Mouse (Mus musculus): ENCODE measurements around the gene Lama1.
A peak's percentile ranks its signal among the peaks of the same experiment; 100 is the strongest.

Lama1 gene

DNA sequence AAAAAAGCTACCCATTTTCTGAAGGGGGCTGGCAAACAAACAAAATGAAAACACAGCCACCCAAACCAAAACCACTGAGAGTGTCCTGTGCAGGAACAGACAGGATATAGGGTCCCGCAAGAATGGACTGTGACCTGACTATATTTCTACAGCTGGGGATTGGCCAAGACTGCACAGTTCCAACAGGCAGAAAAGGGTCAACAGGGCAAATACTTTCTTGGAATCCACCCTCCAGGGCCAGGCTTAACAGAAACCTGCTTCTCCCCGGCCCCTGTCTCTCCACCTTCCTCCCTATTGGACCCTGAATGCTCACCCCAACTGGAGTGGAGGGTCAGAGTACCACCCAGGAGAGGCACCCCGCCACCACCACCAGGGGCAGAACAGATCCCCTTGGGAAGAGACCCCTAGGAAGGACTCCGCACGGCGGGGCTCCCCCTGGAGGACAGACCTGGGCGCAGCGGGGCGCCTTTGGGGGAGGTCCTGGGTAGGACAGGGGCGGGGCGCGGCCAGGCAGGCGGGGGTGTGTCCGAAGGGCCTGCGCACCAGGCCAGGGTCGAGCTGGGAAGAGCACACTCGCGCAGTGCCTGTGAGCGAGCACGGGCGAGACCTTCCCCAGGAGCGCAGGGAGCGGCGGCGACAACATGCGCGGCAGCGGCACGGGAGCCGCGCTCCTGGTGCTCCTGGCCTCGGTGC, at the start of gene Lama1:
TSS of gene Lama1 (plus strand) at position 566 of the 693 bp plus-strand sequence.
- DNase-seq (ENCODE audit: low read depth) = no peak

DNA sequence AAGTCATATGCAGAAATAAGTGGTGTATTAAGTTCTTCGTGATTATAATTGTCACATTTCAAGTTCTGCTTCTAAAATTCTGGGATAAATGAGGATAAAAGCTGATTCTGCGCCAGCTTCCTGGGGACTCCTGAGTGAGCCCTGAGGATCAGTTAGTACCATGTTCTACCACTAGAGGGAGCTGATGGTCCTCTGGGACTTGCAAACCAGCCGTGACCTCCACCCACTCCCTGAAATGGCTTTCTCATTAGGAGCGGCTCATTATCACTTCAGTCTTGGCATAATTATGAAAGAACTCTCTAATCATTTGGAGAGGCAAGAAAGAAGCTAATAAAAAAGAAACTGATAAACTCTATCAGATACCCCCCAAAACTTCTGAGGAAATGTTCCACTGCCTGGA, 45.6 kb upstream of the Lama1 start:
- peak; percentile 34 for DNase-seq (ENCODE audit: low read depth)

DNA sequence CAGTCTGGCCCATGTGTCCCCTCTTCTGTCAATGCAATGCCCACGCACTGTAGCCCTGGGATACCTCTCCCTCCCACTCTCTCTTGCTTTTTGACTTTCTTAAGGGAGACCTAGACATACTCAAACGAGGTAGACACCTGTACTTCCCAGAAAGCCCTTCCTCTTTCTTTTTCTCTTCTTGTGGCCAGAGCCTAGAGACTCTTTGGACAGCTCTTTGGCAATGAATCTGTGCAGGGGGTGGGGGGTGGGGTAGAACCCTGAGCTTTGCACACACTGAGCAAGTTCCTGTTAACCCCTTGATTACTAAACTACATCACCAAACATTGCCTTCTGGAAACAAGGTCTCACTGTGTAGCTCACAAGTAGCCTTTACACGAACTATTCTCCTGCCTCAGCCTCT, 32.8 kb upstream of the Lama1 start:
- no peak for DNase-seq (ENCODE audit: low read depth)

DNA sequence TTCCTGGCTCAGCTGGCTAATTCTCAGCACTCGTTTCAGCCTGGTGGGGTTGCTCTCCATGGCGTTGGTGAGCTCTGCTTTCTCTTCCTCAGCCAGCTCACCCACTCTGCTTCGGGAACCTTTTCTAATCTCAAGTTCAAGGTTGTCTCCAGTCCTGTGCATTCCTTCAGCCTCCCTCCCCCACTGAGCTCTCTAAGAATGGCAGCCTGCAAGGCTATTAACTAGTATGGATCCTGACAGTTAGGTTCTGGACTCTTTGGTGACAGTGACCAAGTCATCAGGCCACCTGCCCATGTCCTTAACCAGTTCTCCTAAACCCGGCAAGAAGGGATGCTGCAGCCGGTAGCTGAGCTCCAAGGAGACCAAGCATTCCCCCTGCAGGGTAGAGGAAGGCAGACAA, 30.1 kb upstream of the Lama1 start:
- DNase-seq (ENCODE audit: low read depth) = no peak

DNA sequence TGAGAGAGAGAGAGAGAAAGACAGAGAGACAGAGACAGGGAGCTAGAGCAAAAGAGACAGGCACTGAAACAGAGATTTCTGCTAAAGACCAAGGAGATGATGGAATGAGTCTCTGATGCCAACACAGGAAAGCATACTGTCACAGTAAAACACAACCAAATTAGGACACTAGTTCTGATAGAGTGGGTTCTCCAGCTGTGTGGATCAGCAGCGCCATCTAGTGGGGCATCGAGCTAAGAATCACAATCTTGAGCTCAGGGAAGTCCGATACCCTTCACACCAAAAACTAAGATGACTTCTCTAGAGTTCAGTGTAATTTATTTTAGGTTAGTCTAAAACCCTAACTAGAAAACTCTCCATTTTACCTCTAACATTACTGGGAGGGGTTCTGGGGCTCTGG, 29.1 kb upstream of the Lama1 start:
- DNase-seq (ENCODE audit: low read depth) = peak; percentile 44

DNA sequence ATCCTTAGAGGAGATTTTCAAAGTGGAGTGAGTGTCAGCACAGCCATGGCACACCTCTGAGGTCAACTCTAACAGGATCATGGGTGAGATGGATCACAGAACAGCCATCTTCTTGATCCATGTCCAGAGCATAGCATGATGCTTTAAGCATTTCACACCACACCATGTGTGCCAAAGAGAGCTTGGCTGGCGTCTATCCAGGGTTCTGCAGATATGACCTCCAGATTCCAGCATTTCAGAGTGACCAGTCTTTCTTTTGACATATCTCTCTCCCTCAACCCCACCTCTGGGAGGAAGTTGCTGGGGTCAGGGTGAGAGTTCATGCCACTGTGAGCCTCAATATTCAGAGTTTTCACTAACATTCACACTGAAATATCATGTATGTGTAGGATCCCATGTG, 18.5 kb upstream of the Lama1 start:
- DNase-seq (ENCODE audit: low read depth) = no peak

DNA sequence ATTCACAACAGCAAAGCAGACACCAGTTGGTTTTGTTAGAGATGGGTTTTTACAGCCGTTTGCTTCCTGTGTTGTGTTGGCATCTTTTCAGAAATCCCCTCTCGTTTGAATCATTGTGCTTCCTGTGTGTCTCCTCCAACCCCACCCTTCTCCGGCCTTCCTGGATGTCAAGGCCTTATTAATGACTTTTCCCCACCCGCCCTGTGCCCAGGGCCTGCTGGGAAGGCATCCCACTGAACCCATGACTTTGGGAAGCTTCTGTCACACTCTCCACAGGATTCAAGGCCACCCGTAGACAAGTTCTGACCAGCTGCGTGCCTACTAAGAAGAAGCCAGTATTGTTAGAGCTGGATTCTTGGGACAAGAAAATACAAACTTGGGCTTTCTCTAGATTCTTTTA, 16.0 kb upstream of the Lama1 start:
- no peak for DNase-seq (ENCODE audit: low read depth)

DNA sequence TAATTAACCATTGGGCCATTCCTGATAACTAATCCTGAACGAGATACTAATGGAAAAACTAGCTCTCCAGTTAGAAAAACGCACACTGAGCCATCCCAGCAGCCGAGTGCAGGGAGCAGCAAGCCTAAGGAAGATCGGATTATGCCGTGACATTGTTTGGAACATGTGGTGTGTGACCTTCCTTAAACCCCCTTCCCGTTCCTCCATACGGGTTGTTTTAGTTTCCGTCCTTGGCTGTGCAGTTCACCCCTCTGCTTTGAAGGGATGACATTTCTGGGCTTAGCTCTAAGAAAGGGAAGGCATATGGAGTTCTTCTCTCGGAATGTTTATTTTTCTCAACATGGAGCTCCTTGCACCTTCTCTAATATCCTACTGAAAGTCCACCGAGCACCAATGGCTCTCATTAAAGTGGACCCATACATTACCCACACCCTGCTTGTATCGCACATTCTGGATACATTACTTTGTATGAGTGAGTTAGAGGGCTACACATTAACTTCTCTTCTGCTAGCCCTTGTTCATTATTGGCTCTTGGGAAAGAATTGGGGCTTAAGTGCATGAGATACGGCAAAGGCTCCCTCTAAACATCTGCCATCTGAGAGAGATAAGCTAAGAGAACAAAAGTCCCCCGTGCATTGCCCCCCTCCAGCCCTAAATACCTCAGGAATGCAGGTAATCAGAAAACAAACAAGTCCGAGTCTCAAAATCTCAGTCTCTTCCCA, 11.9 kb upstream of the Lama1 start:
- DNase-seq (ENCODE audit: low read depth) = no peak

DNA sequence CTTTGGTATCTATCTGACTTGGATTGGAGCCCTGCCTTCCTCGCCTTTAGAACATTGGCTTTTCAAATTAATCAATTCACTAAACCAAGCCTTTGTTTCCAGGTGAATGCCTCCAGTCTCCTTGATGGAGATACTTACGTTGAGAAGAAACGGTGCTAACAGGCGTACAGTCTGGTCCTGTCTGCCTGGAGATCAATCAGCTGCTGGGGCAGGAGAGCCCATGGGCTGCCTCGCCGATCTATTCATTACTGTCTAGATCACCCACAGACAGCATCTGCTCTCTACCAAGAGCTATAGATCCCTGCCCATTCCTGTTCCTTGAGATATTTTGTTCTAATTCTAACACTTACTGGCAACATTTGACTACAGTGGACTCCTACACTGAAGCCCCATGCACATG, 9.6 kb upstream of the Lama1 start:
- no peak for DNase-seq (ENCODE audit: low read depth)

DNA sequence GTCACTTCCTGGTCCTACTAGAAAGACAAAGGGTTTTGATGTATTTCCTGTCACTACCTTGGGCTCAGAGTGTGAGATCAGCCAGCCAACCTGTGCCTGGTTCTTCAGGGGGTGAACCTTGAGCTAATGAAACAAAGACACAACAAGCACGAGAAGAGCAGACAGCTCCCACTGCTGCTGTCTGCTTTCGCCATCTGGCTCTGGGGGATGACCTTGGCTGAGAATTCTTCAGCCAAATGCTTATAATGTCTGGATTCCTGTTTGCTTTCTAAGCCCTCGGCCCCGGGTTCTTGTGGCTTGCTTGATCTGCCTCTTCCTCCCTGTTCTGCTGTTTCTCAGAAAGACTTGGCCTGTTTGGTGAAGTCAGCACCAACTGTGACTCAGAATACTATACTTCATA, 6.4 kb upstream of the Lama1 start:
- no peak for DNase-seq (ENCODE audit: low read depth)

DNA sequence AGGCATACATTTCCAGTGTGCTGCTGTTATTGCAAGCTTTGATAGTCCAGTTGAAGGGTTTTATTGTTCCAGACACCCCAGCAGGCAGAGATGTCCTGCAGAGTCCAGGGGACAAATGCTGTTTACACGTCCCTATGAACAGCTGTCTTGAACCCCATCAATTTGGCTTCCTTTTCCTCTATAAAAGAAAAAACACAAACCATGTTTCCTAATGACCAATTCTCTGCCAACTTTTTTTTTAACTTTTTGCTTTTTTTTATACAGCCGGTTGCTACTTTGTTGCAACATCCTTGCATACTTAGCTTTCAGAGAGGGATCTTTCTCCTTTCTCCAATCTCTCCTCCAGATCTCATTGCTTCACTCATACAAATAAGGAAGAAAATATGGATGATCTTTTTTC, 4.4 kb upstream of the Lama1 start:
- no peak for DNase-seq (ENCODE audit: low read depth)

DNA sequence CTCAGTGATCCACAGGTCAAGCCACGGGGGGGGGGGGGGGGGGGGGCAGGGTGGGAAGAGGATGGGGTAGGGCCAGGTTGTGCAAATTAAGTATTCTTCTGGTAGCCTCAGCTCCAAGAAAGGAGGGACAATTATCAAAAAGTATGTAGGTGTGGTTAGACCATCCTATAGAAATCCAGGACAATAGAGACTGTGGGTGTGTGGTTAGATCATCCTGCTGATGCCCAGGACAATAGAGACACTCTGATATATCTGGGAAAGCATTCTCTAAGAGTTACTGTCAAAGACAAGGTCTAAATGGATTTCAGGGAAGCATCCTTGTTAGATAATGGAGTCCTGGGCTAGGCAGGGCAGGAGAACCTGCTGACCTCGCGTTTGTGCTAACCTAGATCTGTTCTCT, 3.2 kb upstream of the Lama1 start:
- no peak for DNase-seq (ENCODE audit: low read depth)

DNA sequence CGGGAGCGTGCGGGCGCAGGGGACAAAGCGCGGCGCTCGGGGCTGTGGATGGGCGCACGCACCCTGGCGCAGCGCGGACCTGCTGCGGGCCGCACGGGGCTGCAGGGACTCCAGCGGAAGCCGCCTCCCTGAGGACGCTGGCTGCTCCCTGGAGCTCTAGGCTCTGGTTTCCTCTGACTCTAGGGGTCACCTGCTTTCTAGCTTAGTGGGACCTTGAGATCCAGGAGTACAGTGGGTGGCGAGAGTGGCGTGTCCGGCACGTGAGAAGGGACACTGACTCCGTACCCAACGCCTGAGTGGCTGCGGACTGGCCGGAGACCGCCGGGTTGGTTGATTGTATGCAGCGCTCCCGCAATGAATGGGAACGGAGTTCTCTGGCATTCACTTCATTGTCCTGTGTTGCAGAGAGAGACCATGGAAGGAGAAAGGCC, 417 bp downstream of the Lama1 start:
- DNase-seq (ENCODE audit: low read depth) = no peak

DNA sequence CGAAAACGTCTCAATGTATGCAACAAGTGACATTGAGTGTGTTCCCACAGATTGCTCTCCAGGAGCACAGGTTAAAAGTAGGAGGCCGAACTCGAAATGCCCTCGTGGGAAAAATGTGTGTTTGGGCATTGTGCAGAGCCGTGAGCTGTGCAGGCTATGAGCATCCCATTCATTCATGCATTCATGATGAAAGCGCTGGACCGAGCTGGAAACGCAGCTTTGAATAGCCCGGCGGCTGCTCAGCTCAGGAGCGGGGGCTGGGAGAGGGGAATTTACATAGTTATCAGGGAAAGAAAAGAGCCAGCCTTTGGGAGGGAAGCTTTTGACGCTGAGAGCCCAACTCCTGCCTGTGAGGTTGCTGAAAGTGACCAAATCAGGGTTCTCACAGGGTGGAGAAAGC, 1.2 kb downstream of the Lama1 start:
- DNase-seq (ENCODE audit: low read depth) = no peak

DNA sequence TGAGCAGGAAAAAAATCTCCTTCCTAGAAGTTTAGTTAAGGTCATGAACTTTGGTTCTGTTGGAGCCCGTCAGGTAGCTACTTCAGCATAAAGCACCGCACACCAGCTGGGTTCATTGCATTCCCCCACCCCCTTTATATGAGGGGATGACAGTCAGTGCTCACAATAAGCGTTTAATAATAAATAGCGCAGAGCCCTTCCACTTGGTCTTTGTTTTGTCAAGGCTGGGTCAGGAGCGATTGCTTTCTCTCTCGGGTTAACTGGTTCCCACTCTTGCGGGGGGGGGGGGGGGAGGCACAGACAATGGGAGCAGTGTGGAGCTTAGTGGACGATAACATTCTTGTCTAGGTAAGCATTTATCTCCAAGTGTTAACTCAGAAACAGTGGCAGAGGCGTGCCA, 4.7 kb downstream of the Lama1 start:
- DNase-seq (ENCODE audit: low read depth) = no peak

DNA sequence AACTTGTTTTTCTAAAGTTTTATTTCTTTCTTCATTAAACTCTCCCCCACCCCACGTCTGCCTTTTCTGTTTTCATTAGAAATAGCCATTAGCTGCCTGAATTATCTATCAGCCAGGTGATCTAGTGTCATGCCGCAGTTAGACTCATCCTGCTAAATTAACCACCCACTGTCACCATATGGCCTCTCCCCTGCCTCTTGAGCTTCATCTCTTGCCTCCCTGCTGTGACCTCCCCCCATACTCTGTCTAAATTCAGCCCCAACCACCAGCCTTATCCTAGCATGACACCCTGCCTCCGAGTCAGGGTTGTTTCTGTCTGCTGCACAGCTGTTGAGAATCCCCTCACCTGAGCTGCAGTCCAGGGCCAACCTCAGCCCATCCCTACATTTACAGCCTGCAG, 5.9 kb downstream of the Lama1 start:
- DNase-seq (ENCODE audit: low read depth) = no peak

DNA sequence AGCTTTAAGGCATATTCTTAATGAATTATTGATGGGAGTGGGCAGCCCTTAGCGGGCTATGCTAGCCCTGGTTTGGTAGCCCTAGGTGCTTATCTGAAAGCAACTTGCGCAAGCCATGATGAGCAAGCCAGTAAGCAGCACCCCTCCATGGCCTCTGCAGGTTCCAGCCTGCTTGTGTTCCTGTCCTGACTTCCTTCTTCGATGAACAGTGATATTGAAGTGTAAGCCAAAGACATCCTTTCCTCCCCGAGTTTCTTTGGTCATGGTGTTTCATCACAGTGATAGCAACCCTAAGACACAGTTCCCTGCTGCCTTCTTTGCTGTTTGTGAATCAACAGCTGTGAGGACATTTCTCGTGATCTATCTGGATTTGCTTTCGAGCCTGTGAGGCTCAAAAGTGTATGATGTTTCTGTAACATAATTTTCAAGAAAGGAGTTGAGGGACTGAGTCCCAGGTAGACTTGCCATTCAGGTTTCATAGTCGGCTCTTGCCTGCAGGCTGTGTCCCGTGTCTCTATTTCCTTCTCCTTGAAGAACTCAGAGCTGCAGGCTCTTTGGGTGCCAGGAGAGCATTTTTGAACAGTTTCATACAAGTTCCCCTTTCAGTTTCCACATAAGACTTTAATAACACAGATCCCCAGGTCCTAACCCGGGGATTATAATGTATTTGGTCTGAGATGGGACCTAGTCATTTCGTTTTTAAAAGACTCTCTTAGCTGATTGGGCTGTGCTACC, 8.1 kb downstream of the Lama1 start:
- no peak for DNase-seq (ENCODE audit: low read depth)

DNA sequence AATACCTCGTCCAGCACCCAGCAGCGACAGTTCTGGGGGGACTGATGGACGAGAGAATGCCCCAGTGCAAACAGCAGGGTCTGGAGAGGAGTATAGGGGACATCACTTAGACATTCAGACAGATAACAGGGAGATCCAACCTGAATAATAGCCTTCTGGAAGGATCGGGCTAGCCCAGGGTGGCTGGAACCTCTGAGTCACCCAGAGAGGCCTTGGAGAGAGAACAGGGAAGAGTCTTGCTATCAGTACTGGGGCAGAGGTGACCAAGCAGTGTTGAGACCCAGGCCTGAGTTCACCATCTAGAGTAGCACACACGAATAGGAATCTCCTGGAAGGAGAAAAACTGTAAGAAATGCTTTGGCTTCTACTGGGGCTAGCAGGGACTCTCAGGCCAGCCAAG, 9.3 kb downstream of the Lama1 start:
- DNase-seq (ENCODE audit: low read depth) = no peak

DNA sequence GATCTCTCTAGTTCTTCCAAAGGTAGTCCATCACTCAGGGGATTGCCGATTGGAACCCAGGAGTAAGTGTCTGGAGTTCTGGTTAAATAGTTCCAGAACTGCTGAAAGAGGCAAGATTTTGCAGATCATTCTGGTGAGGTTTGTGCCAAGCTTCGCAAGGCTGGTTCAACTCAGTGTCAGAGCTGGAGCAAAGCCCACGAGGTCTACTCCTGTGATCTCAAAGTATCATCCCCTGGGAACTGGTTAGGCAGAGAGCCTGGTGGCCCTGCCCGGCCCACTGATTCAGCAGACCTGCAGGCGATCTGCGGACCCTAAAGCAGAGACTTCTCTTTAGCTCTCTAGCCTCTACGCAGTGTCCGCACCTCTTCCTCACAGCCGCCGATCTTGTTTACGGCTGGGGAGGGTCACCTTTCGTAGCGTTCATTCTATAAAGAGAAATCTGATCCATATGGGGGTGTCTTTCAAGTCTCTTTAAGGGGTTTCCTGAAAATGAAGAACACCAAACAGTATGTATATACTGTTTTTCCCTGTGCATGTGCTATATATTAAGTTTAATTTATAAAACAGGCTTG, 10.8 kb downstream of the Lama1 start:
- no peak for DNase-seq (ENCODE audit: low read depth)

DNA sequence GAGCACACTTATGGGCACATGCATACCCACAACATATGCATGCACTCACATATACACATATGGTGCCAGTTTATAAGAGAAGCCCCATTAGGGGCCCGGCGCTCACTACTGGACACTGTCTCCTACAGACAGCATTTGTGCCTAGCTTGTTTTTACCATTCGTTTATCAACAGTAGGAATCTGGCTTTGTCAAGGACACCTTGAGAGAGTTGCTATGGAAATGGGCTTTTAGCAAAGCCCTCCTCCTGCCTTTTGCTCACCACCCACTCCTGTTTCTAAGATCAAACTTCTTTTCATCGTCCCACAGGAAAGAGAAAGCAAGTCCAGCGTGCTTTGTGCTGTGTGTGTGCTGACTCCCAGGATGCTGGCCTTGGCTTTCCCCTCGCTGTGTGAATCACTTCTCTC, 13.3 kb downstream of the Lama1 start:
- no peak for DNase-seq (ENCODE audit: low read depth)

DNA sequence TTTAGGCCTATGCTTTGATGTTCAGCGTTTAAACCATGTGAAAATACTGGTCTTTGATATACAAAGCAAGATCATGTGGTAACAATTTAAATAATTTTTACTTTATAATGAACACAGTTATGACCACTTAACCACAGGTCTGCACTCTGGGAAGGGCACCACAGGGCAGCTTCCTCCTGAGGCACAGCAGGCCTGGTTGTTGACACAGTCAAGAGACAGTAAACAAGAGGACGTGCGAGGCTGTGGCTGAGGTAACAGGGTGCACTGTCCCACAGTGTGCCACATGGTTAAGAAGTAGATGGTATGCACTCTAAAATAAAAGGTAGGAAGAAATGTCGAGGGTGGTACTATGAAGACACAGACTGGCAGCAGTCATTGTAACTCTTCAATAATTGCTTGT, 14.3 kb downstream of the Lama1 start:
- DNase-seq (ENCODE audit: low read depth) = no peak

DNA sequence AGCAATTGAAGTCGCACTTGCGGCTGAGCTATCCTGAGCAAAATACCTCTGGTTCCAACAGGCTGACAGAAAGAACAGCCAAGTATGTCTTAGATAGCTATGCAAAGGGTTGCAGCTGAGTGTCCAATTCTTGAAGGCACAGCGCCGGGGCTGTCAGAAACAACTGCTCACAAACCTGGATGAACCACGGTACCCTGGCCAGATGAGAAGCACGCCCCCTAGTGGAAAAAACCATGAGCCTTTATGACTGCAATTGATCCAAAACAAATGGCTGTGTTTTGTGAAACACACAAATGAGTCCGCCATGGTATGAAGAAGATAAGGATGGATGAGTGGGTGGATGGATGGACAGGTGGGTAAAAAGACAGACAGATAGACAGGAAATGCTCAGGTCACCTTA, 15.9 kb downstream of the Lama1 start:
- DNase-seq (ENCODE audit: low read depth) = no peak

DNA sequence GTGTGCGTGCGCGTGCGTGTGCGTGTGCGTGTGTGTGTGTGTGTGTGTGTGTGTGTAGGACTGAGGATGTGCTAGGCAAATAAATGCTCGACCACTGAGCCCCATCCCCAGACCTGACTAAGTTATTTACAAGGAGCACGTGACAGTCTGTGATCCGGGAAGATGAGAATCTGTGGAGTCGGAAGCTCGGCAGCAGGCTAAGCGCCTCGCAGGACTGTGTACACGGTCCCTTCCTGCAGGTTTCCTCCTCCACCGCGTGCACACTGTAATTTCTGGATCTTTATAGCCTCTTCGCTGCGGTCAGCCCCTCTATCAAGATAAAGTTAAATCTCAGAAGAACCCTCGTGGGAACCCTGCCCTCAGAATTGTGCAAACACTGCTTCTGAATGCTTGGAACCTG, 18.4 kb downstream of the Lama1 start:
- DNase-seq (ENCODE audit: low read depth) = no peak

All from fibroblast of lung, adult 2 months (primary cell).